Mouse (Mus musculus) Patski (cell line): Measurements from ENCODE around the gene H2-T23. TPM values are rescaled to one million over a fixed set of nuclear protein-coding genes. Genes with fewer than 3 reads are reported as not detected.
A peak's percentile ranks its signal among the peaks of the same experiment; 100 is the strongest.
"Not testable (repeated sequence)": the region's sequence is repeated elsewhere in the genome, so short reads cannot be mapped to it uniquely, and the experiment has no call there.

Experiments used
- ATAC-seq: fragments of 100-300 bp; one replicate; pipeline ENCODE4 v1.8.0; 2021
- CTCF ChIA-PET: fragments of 350-600 bp; sonication (Branson Sonifier 250); formaldehyde crosslinking; loops from one replicate; lab custom pipeline; 2022; ENCODE audit warnings: inconsistent platforms; lab: Charles Lee
- POLR2A ChIA-PET: fragments of 350-600 bp; sonication (Branson Sonifier 250); formaldehyde crosslinking; loops from one replicate; lab custom pipeline; 2022; ENCODE audit warnings: antibody characterized with exemption, inconsistent platforms; lab: Charles Lee
- DNase-seq: peaks from one replicate; pipeline ENCODE4 v3.0.0-alpha.2; 2011; ENCODE audit warnings: low read depth, low spot score
- H3K27me3 ChIP-seq: fragments of 371-371 bp; one replicate; pipeline ENCODE4 v1.5.1; 2021
- CTCF ChIP-seq: fragments of 100-300 bp; IDR thresholded peaks from one replicate; pipeline ENCODE4 v1.5.1; 2021
- in situ Hi-C: fragments of 300-500 bp; cut with MboI; formaldehyde crosslinking; loops from 3 replicates; pipeline ENCODE4 v1.11.1; 2018; ENCODE audit warnings: low pct_unique_long_range_greater_than_20kb, mixed read lengths
- polyA plus RNA-seq: library from polyadenylated mRNA; unstranded; gene quantifications from one replicate; pipeline ENCODE4 v1.2.3, GENCODE M21; 2021

The H2-T23 gene
- polyA plus RNA-seq, 1 experiment from 2014 or later = 28.3 TPM

DNA sequence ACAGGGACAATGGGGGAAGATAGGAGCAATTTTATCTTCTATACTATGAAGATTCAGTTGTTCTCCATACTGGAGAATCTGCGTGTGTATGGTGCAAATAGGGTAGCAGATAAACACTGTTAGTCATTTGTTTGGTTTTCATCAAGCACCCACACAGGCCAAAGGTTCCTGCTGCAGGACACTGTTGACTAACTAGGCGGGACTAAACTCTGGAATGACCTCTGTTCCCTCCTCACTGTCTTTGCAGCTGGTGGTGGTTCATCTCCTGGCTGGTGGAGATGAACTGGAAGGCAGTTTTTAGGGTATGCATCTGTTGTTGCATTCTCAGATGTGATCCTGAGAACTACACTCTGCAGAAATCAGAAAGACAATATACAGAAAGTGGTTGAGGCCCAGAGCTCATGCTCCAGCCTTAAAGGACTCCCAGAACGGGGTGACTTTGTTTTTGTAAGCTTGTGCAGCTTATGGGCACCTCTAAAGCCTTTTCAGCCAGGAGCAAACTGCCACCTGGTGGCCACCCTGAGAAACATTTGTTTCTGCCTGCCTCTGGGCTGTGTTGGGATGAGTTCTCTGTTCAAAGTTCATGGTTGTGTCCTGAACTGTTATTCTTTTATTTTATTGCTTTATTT lies 2.5 kb upstream of the H2-T23 start:
- DNase-seq, POLR2A ChIA-PET, ATAC-seq, H3K27me3 ChIP-seq: not testable (repeated sequence)
- CTCF ChIA-PET = interaction anchor here (0.8 to 3.6 kb wide), 7 partner anchors 14 to 97 kb away, joined by 3 to 15 read pairs (median 5); partner anchors contain the start of gene H2-T24
- in situ Hi-C loops = loop anchor here (10.0 kb wide), 1 partner anchor 80 kb away; no protein-coding TSS in a partner anchor
- TF ChIP-seq CTCF = peak; percentile 63

DNA sequence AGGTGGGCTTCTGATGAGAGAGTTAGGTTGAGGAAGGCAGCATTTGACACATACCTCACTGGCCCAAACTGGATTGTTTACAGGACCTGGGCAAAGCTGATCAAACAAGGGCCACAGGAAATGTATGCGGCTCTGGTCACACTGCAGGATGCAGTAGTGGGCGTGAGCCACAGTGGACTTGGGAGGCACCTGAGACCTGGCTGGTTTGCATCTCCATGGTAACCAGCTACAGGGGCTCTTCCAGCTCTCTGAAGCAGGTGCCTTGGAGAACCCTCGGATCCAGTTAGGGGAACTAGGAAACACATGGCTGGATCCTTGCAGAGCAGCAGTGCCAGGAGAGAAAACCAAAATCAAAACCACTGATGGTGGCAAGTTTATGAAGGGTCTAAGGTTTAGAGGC lies 1.9 kb upstream of the H2-T23 start:
- H3K27me3 ChIP-seq, DNase-seq, ATAC-seq, POLR2A ChIA-PET: not testable (repeated sequence)
- CTCF ChIA-PET = interaction anchor here (0.8 to 3.6 kb wide), 6 partner anchors 14 to 97 kb away, joined by 3 to 15 read pairs (median 6); partner anchors contain the start of gene H2-T24
- in situ Hi-C loops = loop anchor here (10.0 kb wide), 1 partner anchor 80 kb away; no protein-coding TSS in a partner anchor

- not testable (repeated sequence) for DNase-seq, H3K27me3 ChIP-seq
- peak; percentile 66 for ATAC-seq
- TF ChIP-seq CTCF = peak; percentile 76
- POLR2A ChIA-PET = interaction anchor here (0.7 kb wide), 1 partner anchor 33 kb away, joined by 3 read pairs; no protein-coding TSS in a partner anchor
- CTCF ChIA-PET = interaction anchor here (0.9 to 3.1 kb wide), 3 partner anchors 11 to 31 kb away, joined by 3 to 12 read pairs (median 6); partner anchors contain the start of gene H2-T24
- in situ Hi-C loops = loop anchor here (10.0 kb wide), 1 partner anchor 83 kb away; no protein-coding TSS in a partner anchor
Measured at GRCm38 (mm10) chr17:36031583-36032331, 898 bp downstream of the H2-T23 start.

DNA sequence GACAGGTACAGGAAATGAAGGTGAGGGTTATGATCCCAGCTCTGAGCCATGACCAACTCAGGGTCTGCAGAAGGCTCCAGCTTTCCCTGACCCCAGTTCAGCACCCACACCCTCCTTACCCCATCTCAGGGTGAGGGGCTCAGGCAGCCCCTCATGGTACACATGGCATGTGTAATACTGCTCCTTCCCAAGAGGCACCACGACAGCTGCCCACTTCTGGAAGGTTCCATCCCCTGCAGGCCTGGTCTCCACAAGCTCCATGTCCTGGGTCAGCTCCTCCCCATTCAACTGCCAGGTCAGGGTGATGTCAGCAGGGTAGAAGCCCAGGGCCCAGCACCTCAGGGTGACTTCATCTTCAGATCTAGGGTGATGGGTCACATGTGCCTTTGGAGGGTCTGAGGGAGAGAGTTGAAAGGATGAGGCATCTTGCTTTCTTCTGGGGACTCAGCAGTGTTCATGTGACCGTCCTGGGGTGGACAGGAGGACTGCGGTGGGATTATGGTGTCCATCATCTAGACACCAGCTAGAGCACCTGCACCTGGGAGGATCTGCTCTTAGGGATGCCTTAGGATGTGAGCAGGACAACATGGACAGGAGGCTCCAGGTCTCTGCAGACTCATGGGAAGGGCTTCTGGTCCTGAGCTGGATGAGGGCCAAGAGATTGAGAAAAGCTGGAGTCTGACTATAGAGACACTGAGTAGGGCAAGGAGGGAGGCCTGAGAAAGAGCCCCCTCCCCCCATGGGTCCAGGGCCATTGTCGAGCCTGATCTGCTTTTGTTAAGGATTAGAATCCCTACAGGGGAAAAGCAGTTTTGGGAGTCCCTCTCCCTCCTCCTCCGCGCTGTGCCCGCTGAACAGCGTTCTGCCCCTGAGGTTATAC lies 1.7 kb downstream of the H2-T23 start:
- not testable (repeated sequence) for DNase-seq, ATAC-seq, H3K27me3 ChIP-seq
- in situ Hi-C loops = loop anchor here (10.0 kb wide), 1 partner anchor 84 kb away; no protein-coding TSS in a partner anchor
- ChIA-PET CTCF (interaction anchor here (0.9 to 3.1 kb wide), 4 partner anchors 10 to 34 kb away, joined by 3 to 12 read pairs (median 4); partner anchors contain the start of gene H2-T24), POLR2A (interaction anchor here (0.7 kb wide), 1 partner anchor 33 kb away, joined by 3 read pairs; no protein-coding TSS in a partner anchor)

DNA sequence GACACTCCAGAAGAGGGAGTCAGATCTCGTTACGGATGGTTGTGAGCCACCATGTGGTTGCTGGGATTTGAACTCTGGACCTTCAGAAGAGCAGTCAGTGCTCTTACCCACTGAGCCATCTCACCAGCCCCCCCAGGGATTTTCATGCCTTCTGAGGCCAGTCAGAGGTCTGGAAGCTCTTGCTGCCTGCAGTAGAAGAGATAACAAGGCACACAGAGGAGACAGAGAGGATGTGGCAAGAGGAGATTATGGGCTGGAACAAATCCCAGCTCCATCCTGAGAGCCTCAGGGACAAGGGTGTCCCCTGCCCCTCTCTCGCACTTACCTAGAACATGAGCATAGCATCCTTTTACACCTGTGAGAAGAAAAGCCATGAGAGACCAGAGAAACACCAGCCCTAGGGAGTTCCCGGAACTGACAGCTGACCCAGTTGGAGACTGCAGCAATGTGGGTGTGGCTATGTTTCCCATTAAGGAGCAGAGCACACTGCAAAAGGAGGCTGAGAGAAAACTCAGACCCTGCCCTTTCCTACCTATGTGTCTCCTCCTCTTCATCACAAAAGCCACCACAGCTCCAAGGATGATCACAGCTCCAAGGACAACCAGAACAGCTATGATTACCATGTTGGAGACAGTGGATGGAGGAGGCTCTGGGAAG lies 2.5 kb downstream of the H2-T23 start:
- in situ Hi-C loops = loop anchor here (10.0 kb wide), 1 partner anchor 85 kb away; no protein-coding TSS in a partner anchor
- CTCF ChIA-PET = interaction anchor here (1.0 to 3.1 kb wide), 3 partner anchors 27 to 33 kb away, joined by 3 to 12 read pairs (median 6); no protein-coding TSS in a partner anchor
- H3K27me3 ChIP-seq, POLR2A ChIA-PET, DNase-seq, ATAC-seq: not testable (repeated sequence)

GRCm38 (mm10) chr17:36028879-36029619 lies 3.6 kb downstream of the H2-T23 start:
- no peaks in the 10 kb centered on the region for H3K27me3 ChIP-seq
- ChIA-PET CTCF (interaction anchor here (0.8 to 1.8 kb wide), 2 partner anchors 31 to 35 kb away, joined by 3 to 5 read pairs; no protein-coding TSS in a partner anchor), POLR2A (no interaction called here)
- in situ Hi-C loops = no loop called here
- no peak for ATAC-seq
- no peak for DNase-seq
- TF ChIP-seq CTCF = no peak

DNA sequence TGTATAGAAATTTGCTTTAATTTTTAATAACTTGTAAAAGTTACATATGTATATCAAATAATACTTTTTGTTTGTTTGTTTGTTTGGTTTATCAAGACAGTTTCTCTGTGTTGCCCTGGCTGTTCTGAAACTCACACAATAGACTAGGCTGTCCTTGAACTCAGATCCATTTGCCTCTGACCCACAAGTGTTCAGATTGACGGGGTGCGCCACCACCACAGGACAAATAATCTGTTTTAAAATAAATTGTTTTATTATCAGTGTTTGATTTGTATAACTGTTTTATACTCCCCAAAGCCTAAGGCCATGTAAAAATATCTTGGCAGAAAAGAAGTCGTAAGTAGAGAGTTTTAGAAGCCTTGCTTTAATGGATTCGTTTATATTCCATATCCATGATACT lies 5.0 kb downstream of the H2-T23 start:
- POLR2A ChIA-PET = no interaction called here
- no peak for TF ChIP-seq CTCF
- DNase-seq = no peak

GRCm38 (mm10) chr17:36025901-36026300 lies 6.8 kb downstream of the H2-T23 start:
- in situ Hi-C loops = no loop called here
- DNase-seq (no peak), ATAC-seq (no peak)
- H3K27me3 ChIP-seq = no peaks in the 10 kb centered on the region
- no peak for TF ChIP-seq CTCF
- ChIA-PET CTCF (interaction anchor here (1.4 kb wide), 2 partner anchors 21 to 32 kb away, joined by 3 to 5 read pairs; no protein-coding TSS in a partner anchor), POLR2A (no interaction called here)

More for the DNA sequence above, 5.0 kb downstream of the H2-T23 start:
- H3K27me3 ChIP-seq = no peaks in the 10 kb centered on the region
- in situ Hi-C loops = no loop called here
- no peak for ATAC-seq
- CTCF ChIA-PET = interaction anchor here (1.4 to 1.8 kb wide), 2 partner anchors 34 kb away, joined by 3 to 5 read pairs; no protein-coding TSS in a partner anchor
